Mouse (Mus musculus): Measurements from ENCODE around the gene Aldh3b1. TPM values are rescaled to one million over a fixed set of nuclear protein-coding genes. Genes with fewer than 3 reads are reported as not detected.

Aldh3b1 gene
- polyA plus RNA-seq, 1 experiment from 2014 or later, result 2.3 TPM

- peak; percentile 89 for ATAC-seq (replicated peaks; ENCODE audit: low FRiP score, low TSS enrichment, low read depth)
Measured at GRCm38 (mm10) chr19:3935032-3935895, 5.7 kb upstream of the Aldh3b1 start, which contains the start of gene Unc93b1. Unc93b1 (plus strand) TSS chr19:3935186.

GRCm38 (mm10) chr19:3931716-3932115 is 2.1 kb upstream of the Aldh3b1 start:
- Histone ChIP-seq H3K9me3 (ENCODE audit: control insufficient read depth, low read length) (no peaks in the 10 kb centered on the region), H3K4me2 (ENCODE audit: low read length) (no peak overlapping the region), H3K4me1 (replicated peaks; ENCODE audit: control insufficient read depth, insufficient read depth, low read length) (peaks cover 23% of the 10 kb centered on the region), H3K36me3 (ENCODE audit: control insufficient read depth, insufficient read depth, low read length) (no peaks in the 10 kb centered on the region), H3K9ac (ENCODE audit: low read length) (no peak overlapping the region), H3K4me3 (ENCODE audit: low read depth, low read length) (no peak overlapping the region), H3K27me3 (replicated peaks; ENCODE audit: control insufficient read depth, insufficient read depth, low read length) (no peaks in the 10 kb centered on the region), H3K27ac (ENCODE audit: low read depth) (no peak overlapping the region)
- no peak for ATAC-seq (replicated peaks; ENCODE audit: low FRiP score, low TSS enrichment, low read depth)
- no peak for DNase-seq (ENCODE audit: low spot score)
- WGBS, result 89% methylated on average over 9 of the region's 9 CpGs

More at GRCm38 (mm10) chr19:3935032-3935895, 5.7 kb upstream of the Aldh3b1 start, which contains the start of gene Unc93b1:
- H3K9me3 ChIP-seq (ENCODE audit: control insufficient read depth, low read length), result no peaks in the 10 kb centered on the region
- peaks cover 13% of the 10 kb centered on the region for H3K4me1 ChIP-seq (replicated peaks; ENCODE audit: control insufficient read depth, insufficient read depth, low read length)
- 6% methylated on average over 42 of the region's 42 CpGs for WGBS
- H3K4me3 ChIP-seq (ENCODE audit: low read depth, low read length), result peak within 1 kb of the TSS; percentile 51
- H3K27me3 ChIP-seq (replicated peaks; ENCODE audit: control insufficient read depth, insufficient read depth, low read length), result no peaks in the 10 kb centered on the region
- no peaks in the 10 kb centered on the region for H3K36me3 ChIP-seq (ENCODE audit: control insufficient read depth, insufficient read depth, low read length)
- peak; percentile 81 for DNase-seq (ENCODE audit: low spot score)
- H3K27ac ChIP-seq (ENCODE audit: low read depth), result no peak within 1 kb of the TSS
- peak within 1 kb of the TSS; percentile 52 for H3K9ac ChIP-seq (ENCODE audit: low read length)
- peak within 1 kb of the TSS; percentile 95 for H3K4me2 ChIP-seq (ENCODE audit: low read length)

- Histone ChIP-seq H3K4me3 (ENCODE audit: low read depth, low read length) (no peak overlapping the region), H3K36me3 (ENCODE audit: control insufficient read depth, insufficient read depth, low read length) (no peaks in the 10 kb centered on the region), H3K27me3 (replicated peaks; ENCODE audit: control insufficient read depth, insufficient read depth, low read length) (no peaks in the 10 kb centered on the region), H3K9me3 (ENCODE audit: control insufficient read depth, low read length) (no peaks in the 10 kb centered on the region), H3K4me1 (replicated peaks; ENCODE audit: control insufficient read depth, insufficient read depth, low read length) (peaks cover 15% of the 10 kb centered on the region), H3K27ac (ENCODE audit: low read depth) (no peak overlapping the region), H3K4me2 (ENCODE audit: low read length) (no peak overlapping the region), H3K9ac (ENCODE audit: low read length) (no peak overlapping the region)
- no peak for ATAC-seq (replicated peaks; ENCODE audit: low FRiP score, low TSS enrichment, low read depth)
- no peak for DNase-seq (ENCODE audit: low spot score)
- whole genome bisulfite sequencing, result 72% methylated on average over 21 of the region's 21 CpGs
Measured at GRCm38 (mm10) chr19:3930262-3931057, 852 bp upstream of the Aldh3b1 start.

GRCm38 (mm10) chr19:3928779-3929178 is 829 bp downstream of the Aldh3b1 start:
- Histone ChIP-seq H3K9ac (ENCODE audit: low read length) (no peak overlapping the region), H3K4me2 (ENCODE audit: low read length) (no peak overlapping the region)
- no peak for ATAC-seq (replicated peaks; ENCODE audit: low FRiP score, low TSS enrichment, low read depth)

GRCm38 (mm10) chr19:3927989-3928388 is 1.6 kb downstream of the Aldh3b1 start:
- Histone ChIP-seq H3K9ac (ENCODE audit: low read length) (no peak overlapping the region), H3K27ac (ENCODE audit: low read depth) (no peak overlapping the region), H3K4me2 (ENCODE audit: low read length) (no peak overlapping the region), H3K36me3 (ENCODE audit: control insufficient read depth, insufficient read depth, low read length) (no peaks in the 10 kb centered on the region), H3K4me1 (replicated peaks; ENCODE audit: control insufficient read depth, insufficient read depth, low read length) (peaks cover 10% of the 10 kb centered on the region), H3K27me3 (replicated peaks; ENCODE audit: control insufficient read depth, insufficient read depth, low read length) (no peaks in the 10 kb centered on the region), H3K4me3 (ENCODE audit: low read depth, low read length) (no peak overlapping the region), H3K9me3 (ENCODE audit: control insufficient read depth, low read length) (no peaks in the 10 kb centered on the region)
- no peak for ATAC-seq (replicated peaks; ENCODE audit: low FRiP score, low TSS enrichment, low read depth)
- 85% methylated on average over 4 of the region's 4 CpGs for WGBS
- DNase-seq (ENCODE audit: low spot score), result no peak

More at GRCm38 (mm10) chr19:3928779-3929178, 829 bp downstream of the Aldh3b1 start:
- no peak overlapping the region for H3K4me3 ChIP-seq (ENCODE audit: low read depth, low read length)
- H3K4me1 ChIP-seq (replicated peaks; ENCODE audit: control insufficient read depth, insufficient read depth, low read length), result peaks cover 10% of the 10 kb centered on the region
- 80% methylated on average over 4 of the region's 4 CpGs for WGBS
- H3K27ac ChIP-seq (ENCODE audit: low read depth), result peak overlapping the region; percentile 11; the same call in 1 of the 2 replicates
- no peaks in the 10 kb centered on the region for H3K9me3 ChIP-seq (ENCODE audit: control insufficient read depth, low read length)
- DNase-seq (ENCODE audit: low spot score), result no peak
- H3K27me3 ChIP-seq (replicated peaks; ENCODE audit: control insufficient read depth, insufficient read depth, low read length), result no peaks in the 10 kb centered on the region
- H3K36me3 ChIP-seq (ENCODE audit: control insufficient read depth, insufficient read depth, low read length), result no peaks in the 10 kb centered on the region

GRCm38 (mm10) chr19:3926685-3927084 is 2.9 kb downstream of the Aldh3b1 start:
- 73% methylated on average over 6 of the region's 6 CpGs for WGBS
- no peak overlapping the region for H3K27ac ChIP-seq (ENCODE audit: low read depth)

GRCm38 (mm10) chr19:3926279-3926678 is 3.3 kb downstream of the Aldh3b1 start:
- no peak overlapping the region for H3K4me3 ChIP-seq (ENCODE audit: low read depth, low read length)
- no peak overlapping the region for H3K27ac ChIP-seq (ENCODE audit: low read depth)
- 60% methylated on average over 3 of the region's 3 CpGs for WGBS
- H3K4me2 ChIP-seq (ENCODE audit: low read length), result no peak overlapping the region
- ATAC-seq (replicated peaks; ENCODE audit: low FRiP score, low TSS enrichment, low read depth) (no peak), DNase-seq (ENCODE audit: low spot score) (no peak)
- H3K9me3 ChIP-seq (ENCODE audit: control insufficient read depth, low read length), result no peaks in the 10 kb centered on the region
- H3K27me3 ChIP-seq (replicated peaks; ENCODE audit: control insufficient read depth, insufficient read depth, low read length), result no peaks in the 10 kb centered on the region
- no peak overlapping the region for H3K9ac ChIP-seq (ENCODE audit: low read length)
- peaks cover 10% of the 10 kb centered on the region for H3K4me1 ChIP-seq (replicated peaks; ENCODE audit: control insufficient read depth, insufficient read depth, low read length)
- H3K36me3 ChIP-seq (ENCODE audit: control insufficient read depth, insufficient read depth, low read length), result no peaks in the 10 kb centered on the region

More at GRCm38 (mm10) chr19:3926685-3927084, 2.9 kb downstream of the Aldh3b1 start:
- Histone ChIP-seq H3K9ac (ENCODE audit: low read length) (no peak overlapping the region), H3K4me3 (ENCODE audit: low read depth, low read length) (no peak overlapping the region), H3K4me2 (ENCODE audit: low read length) (no peak overlapping the region), H3K4me1 (replicated peaks; ENCODE audit: control insufficient read depth, insufficient read depth, low read length) (peaks cover 10% of the 10 kb centered on the region), H3K27me3 (replicated peaks; ENCODE audit: control insufficient read depth, insufficient read depth, low read length) (no peaks in the 10 kb centered on the region), H3K36me3 (ENCODE audit: control insufficient read depth, insufficient read depth, low read length) (no peaks in the 10 kb centered on the region), H3K9me3 (ENCODE audit: control insufficient read depth, low read length) (no peaks in the 10 kb centered on the region)
- DNase-seq (ENCODE audit: low spot score) (no peak), ATAC-seq (replicated peaks; ENCODE audit: low FRiP score, low TSS enrichment, low read depth) (no peak)

GRCm38 (mm10) chr19:3925859-3926258 is 3.7 kb downstream of the Aldh3b1 start:
- ATAC-seq (replicated peaks; ENCODE audit: low FRiP score, low TSS enrichment, low read depth) (no peak), DNase-seq (ENCODE audit: low spot score) (no peak)
- H3K27me3 ChIP-seq (replicated peaks; ENCODE audit: control insufficient read depth, insufficient read depth, low read length), result no peaks in the 10 kb centered on the region
- no peaks in the 10 kb centered on the region for H3K9me3 ChIP-seq (ENCODE audit: control insufficient read depth, low read length)
- no peak overlapping the region for H3K27ac ChIP-seq (ENCODE audit: low read depth)
- no peak overlapping the region for H3K4me2 ChIP-seq (ENCODE audit: low read length)
- no peak overlapping the region for H3K9ac ChIP-seq (ENCODE audit: low read length)
- no peaks in the 10 kb centered on the region for H3K36me3 ChIP-seq (ENCODE audit: control insufficient read depth, insufficient read depth, low read length)
- peaks cover 10% of the 10 kb centered on the region for H3K4me1 ChIP-seq (replicated peaks; ENCODE audit: control insufficient read depth, insufficient read depth, low read length)
- no peak overlapping the region for H3K4me3 ChIP-seq (ENCODE audit: low read depth, low read length)
- 77% methylated on average over 6 of the region's 6 CpGs for WGBS
